Mouse (Mus musculus): ENCODE data around the gene Rnf217.
A peak's percentile ranks its signal among the peaks of the same experiment; 100 is the strongest.

The Rnf217 gene

GRCm38 (mm10) chr10:31553302-31553701 lies 55.7 kb downstream of the Rnf217 start:
- no peak for DNase-seq (ENCODE audit: low read depth)

DNA sequence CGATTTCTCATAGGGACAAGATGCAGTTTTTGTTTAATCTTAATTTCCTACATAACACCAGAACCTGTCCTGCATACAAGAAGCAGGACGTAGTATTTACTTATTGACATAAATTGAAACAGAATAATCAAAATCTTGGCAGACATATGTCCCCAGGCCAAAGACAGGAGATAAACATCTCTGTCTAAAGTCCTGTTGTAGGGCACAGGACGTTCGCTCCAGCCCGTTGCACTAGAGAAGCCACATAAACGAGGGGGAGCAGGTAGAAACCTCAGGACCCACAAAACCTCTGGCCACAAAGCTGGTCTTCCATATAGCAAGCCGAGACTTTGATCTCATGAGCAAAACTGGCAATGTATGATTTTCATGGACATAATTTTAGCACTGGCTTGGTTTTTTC lies 57.1 kb downstream of the Rnf217 start:
- no peak for DNase-seq (ENCODE audit: low read depth)

GRCm38 (mm10) chr10:31551362-31551761 lies 57.6 kb downstream of the Rnf217 start:
- no peak for DNase-seq (ENCODE audit: low read depth)

- DNase-seq (ENCODE audit: low read depth): no peak
Observed at GRCm38 (mm10) chr10:31547156-31547555, 61.8 kb downstream of the Rnf217 start.

DNA sequence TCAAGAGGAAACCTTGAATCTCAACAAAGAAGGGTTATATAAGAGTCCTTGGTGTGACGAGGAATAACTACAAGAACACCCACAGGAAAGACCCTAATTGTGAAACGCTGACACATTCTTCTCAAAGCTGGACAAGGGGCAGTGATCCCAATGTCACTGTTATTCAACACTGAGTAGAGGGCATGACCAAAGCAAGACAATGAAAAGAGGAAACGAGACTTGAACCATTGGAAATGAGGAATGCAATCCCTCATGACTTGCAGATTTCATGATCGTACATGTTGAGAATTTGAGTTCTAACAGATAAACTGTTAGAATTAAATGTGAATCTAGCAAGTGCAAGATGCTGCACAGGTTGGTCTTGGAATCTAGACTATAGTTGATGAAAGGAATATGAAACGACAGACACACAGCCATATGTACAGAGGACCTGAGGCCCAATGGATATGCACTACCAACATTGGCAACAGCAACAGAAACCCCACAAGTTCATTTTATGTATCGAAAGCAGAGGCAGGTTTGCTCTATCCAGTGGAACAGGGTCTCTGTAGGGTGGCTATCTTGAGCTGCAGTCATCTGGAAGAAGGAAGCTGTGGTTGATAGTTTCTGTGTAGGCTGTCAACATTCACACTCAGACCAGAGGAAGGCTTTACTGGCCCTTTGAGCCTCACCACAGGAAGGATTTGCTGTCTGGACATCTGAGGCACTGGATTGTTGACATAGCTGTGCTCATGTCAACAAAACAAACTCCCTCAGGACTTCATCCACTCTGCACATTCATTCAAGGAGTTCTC lies 64.6 kb downstream of the Rnf217 start:
- DNase-seq (ENCODE audit: low read depth): no peak

DNA sequence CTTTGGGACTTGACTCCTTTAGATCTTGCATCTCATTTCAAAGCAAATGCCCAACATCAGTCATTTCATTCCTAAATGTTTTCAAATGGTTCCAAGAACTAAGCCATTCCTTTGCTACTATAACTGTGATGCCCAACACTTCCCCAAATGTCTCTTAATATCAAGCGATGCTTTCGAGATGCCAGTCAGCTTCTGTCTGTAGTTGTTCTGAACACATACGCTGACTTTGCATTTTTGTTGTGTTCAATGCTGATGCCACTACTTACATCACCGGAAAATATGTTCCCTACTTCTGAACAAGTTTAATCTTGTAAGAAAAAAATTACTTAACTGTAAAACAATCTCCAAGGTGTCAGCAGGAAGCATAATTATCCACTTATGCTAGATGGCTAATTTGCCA lies 68.5 kb downstream of the Rnf217 start:
- no peak for DNase-seq (ENCODE audit: low read depth)

- DNase-seq (ENCODE audit: low read depth): no peak
Observed at GRCm38 (mm10) chr10:31539351-31539750, 69.6 kb downstream of the Rnf217 start.

DNA sequence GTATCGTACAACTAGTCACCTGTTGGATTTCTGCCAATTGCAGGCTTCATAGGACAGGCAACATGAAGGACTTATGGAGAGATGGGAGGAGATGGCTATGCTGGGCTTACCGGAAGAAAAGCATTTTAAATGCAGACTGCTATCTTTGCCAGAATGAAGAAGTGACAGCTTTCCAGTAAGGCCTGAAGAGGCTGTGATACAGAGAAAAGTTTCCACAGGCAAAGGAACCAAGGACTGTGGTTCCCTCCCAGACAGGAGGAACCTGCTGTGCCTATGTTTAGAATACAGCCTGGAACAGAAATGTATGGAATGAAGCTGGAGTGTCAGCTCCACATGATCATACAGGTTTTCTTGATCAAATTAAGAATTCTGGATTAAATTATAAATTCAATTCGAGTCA lies 70.3 kb downstream of the Rnf217 start:
- no peak for DNase-seq (ENCODE audit: low read depth)

- no peak for DNase-seq (ENCODE audit: low read depth)
Observed at GRCm38 (mm10) chr10:31538243-31538642, 70.7 kb downstream of the Rnf217 start.

DNA sequence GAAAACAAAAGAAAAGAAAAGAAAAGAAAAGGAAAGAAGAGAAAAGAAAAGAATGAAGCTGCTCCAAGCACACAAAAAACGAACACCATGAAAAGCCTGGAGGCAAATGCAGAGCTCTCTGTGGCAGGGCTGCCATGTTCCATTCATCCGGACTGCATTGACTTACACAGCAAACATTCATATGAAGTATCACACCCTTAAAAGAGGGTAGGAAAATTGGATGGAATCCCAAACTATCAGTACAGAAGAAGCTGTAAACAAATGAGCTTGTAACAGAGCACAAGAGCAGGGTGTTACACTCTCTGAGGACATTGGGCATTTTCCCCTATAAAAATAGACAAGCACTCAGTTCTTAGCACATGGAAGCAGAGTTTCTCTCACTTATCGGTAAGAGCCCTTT lies 71.8 kb downstream of the Rnf217 start:
- DNase-seq (ENCODE audit: low read depth): no peak

GRCm38 (mm10) chr10:31535046-31535445 lies 73.9 kb downstream of the Rnf217 start:
- DNase-seq (ENCODE audit: low read depth): no peak

DNA sequence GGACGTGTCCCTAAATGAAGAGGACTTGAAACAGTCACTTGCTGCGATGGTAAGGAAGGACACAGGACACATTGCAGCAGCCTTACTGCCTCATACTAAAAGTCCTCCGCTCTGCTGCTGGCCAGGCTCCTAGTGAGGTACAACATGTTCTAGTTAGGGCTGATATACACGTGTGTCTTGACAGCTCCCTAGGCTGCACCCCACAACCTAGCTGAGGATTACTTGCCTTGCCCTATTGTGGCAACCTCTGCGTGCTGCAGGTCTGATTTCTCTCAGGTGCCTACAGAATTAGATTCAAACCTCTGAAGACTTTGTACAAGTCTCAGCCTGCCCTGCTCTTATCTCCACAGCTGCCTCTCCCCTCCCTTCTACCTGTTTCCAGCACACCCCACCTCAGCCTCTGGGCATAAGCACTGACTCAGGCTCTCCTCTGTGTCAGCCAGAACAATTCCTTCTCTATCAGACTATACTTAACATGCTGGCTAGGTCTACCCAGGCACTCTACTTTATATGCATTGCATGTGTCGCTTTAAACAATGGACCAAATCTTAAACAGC lies 75.6 kb downstream of the Rnf217 start:
- DNase-seq (ENCODE audit: low read depth): no peak

DNA sequence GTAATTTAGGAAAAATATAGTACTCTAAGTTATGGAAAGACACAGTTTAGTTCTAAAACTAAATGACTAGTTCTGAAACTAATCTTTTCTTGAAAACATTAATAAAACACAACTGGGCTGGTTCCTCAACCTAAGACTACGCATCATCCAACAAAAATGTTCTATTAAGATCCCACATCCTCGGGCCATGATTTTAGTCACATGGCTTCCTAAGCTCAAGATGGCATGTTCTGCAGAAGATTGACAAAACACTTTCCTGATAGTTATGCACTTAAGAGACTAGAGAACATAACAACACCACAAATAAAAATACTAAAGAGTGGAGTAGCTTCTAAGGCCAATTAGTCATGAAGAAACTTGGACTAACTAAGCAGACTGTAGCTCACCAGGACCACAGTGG lies 76.2 kb downstream of the Rnf217 start:
- DNase-seq (ENCODE audit: low read depth): no peak

DNA sequence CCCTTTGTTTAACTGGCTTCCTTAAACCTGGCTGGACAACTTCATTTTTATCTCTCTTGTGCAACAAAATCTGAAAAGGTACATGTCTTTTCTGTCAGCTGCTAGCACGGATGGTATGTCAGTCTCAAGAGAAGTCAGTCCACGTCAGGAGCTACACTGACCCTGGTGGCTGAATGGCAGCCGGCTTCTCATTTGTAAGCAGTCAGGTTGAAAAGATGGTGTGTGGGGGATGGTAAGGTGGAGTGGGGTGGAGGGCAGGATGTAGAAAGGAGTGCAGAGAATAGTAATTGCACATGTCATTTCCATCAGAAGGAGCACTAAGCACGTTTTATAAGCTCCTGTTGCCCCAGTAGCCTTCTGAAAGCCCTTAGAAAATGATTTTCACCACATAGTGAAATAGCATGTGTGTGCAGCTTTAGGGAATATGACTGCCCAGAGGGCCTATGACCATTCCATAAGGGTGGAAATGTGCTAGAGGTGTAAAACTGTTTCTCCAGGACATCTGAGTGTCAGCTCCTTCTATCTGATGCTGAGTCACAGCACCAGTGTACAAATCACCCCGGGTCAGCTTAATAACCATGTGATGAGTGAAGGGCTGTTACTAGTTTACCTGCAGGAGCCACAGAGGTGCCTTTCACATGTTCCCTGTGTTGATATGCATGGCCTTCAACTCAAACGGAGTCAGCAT lies 80.5 kb downstream of the Rnf217 start:
- DNase-seq (ENCODE audit: low read depth): no peak

DNA sequence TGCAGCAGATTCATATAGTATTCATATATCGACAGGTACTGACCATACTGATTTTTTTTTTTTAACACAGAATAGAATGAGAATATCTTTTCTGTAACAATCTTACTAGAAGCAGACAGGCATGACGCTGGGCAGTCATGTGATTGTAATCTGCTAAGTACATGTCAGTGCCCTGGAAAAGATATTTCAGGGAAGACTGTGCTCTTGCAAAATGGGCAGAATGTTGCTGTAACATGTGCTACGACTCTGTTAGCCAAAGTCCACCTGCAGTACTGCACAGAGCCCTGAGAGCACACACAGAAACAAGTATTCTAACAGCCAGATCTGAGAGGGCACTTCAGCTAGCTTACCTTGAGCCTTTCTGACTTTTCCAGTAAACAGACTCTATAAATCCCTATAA lies 83.3 kb downstream of the Rnf217 start:
- no peak for DNase-seq (ENCODE audit: low read depth)

DNA sequence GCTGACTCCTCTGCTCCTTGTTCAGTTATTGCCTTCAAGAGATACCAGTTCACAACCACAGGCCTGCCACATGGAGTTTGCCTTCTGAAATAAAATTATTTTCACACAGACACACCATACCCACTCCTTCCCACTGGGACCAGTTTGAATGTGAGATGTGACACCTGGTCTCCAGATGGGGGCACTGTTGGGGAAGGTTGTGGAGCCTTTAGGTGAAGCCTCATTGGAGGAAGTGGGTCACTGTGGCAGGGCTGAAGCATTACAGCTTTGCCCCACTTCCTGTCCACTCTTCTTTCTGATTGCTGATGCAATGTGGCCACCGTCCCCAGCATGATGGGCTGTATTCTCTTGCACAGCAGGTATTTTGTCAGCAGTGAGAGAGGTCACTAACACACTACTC lies 89.6 kb downstream of the Rnf217 start:
- peak; percentile 5 for DNase-seq (ENCODE audit: low read depth)

DNA sequence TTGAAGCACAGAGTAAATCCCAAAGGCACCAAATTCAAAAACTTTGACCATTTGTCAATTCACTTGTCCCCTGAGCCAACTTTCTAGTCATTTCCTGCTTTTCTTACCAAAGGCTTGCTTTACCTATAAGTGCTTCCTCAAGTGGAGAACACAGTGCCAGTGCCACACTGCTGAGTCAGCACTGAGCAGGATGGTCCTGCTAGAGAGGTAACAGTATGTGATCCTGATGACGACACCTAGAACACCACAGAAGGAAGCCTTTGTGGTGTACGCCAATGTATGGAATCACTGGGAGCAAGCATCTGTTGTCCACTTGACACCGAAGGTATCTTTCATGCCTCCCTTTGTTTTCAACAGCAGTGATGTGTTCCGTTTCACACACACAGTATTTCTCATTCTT lies 90.8 kb downstream of the Rnf217 start:
- no peak for DNase-seq (ENCODE audit: low read depth)

GRCm38 (mm10) chr10:31517192-31517591 lies 91.8 kb downstream of the Rnf217 start:
- no peak for DNase-seq (ENCODE audit: low read depth)

- no peak for DNase-seq (ENCODE audit: low read depth)
Observed at GRCm38 (mm10) chr10:31515897-31516296, 93.1 kb downstream of the Rnf217 start.

GRCm38 (mm10) chr10:31504134-31504551 lies 104.8 kb downstream of the Rnf217 start:
- DNase-seq (ENCODE audit: low read depth): no peak

GRCm38 (mm10) chr10:31503542-31504133 lies 105.3 kb downstream of the Rnf217 start:
- no peak for DNase-seq (ENCODE audit: low read depth)

GRCm38 (mm10) chr10:31501644-31502043 lies 107.3 kb downstream of the Rnf217 start:
- no peak for DNase-seq (ENCODE audit: low read depth)

DNA sequence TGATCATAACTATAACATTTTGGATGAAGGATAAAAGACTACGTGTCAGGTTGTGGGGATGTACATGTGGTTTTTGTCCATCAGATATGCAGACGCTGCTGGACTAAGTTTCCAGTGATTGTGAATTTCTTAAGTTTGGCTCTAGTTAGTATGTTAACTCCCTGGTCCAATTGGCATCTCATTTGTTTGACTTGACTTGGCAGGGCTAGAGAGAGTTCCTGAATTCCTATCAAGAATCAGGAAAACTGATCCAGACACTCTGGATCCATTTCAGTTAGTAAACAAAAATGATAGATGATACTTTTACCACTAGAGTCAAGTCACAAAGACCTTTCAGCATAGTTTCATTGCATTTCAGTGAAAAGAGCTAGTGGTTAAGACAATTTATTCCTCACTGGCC lies 112.1 kb downstream of the Rnf217 start:
- DNase-seq (ENCODE audit: low read depth): no peak

Measured in c-Kit-positive CD71-positive TER-119-negative erythroid progenitor cells, embryonic 14.5 days (primary cell).